Mouse (Mus musculus) hindbrain, postnatal 0 days (tissue): Measurements from ENCODE around the gene Pawr. TPM values are rescaled to one million over a fixed set of nuclear protein-coding genes. Genes with fewer than 3 reads are reported as not detected.
A peak's percentile ranks its signal among the peaks of the same experiment; 100 is the strongest.

ENCODE experiments used
- ATAC-seq: fragments of 200-750 bp; cut with Nextera tagmentation; 2 replicates; pipeline ENCODE4 v1.8.0; 2017; ENCODE audit warnings: mild to moderate bottlenecking, moderate TSS enrichment, moderate library complexity
- DNase-seq: peaks from one replicate; pipeline ENCODE4 v3.0.0-alpha.2; 2015; ENCODE audit warnings: low spot score
- H3K27ac ChIP-seq: fragments of 300-500 bp; sonication (generic); 2 replicates; pipeline ENCODE4 v1.5.1; 2014; ENCODE audit warnings: mild to moderate bottlenecking
- H3K27me3 ChIP-seq: fragments of 300-500 bp; sonication (generic); 2 replicates; pipeline ENCODE4 v1.6.1; 2014; ENCODE audit warnings: low read length, mixed read lengths; ENCODE audit not compliant: insufficient read depth
- H3K36me3 ChIP-seq: fragments of 300-500 bp; sonication (generic); 2 replicates; pipeline ENCODE4 v1.6.1; 2014; ENCODE audit warnings: low read length, mixed read lengths; ENCODE audit not compliant: insufficient read depth
- H3K4me1 ChIP-seq: fragments of 300-500 bp; sonication (generic); 2 replicates; pipeline ENCODE4 v1.6.1; 2014; ENCODE audit warnings: antibody characterized with exemption, low read length, mixed read lengths; ENCODE audit not compliant: insufficient read depth
- H3K4me2 ChIP-seq: fragments of 300-500 bp; sonication (generic); 2 replicates; pipeline ENCODE4 v1.6.1; 2014; ENCODE audit warnings: low read depth, mild to moderate bottlenecking, low read length, moderate library complexity, mixed read lengths
- H3K4me3 ChIP-seq: fragments of 300-500 bp; sonication (generic); 2 replicates; pipeline ENCODE4 v1.5.1; 2014; ENCODE audit warnings: low read length
- H3K9ac ChIP-seq: fragments of 300-500 bp; sonication (generic); replicated peaks from 2 replicates; pipeline ENCODE4 v1.6.1; 2014; ENCODE audit warnings: mild to moderate bottlenecking, low read length, moderate library complexity, mixed read lengths
- H3K9me3 ChIP-seq: fragments of 300-500 bp; sonication (generic); 2 replicates; pipeline ENCODE4 v1.6.1; 2016; ENCODE audit warnings: low read length, mixed read lengths
- CTCF ChIP-seq: IDR thresholded peaks from 2 replicates; pipeline ENCODE4 v1.5.1; 2016; ENCODE audit warnings: antibody characterized with exemption, control low read depth, low read depth
- WGBS: fragments of 180-500 bp; shearing (Covaris S2); extraction: QIAGEN DNeasy Blood & Tissue Kit; methylation state at CpG from one replicate; pipeline ENCODE4 v1.1.7; 2014; 5-methylcytosine and 5-hydroxymethylcytosine counted together
- polyA plus RNA-seq: library from polyadenylated mRNA; unstranded; fragments of >200 nt; fragmentation: Nextera tagmentation; extraction: Ambion mirVana; gene quantifications from 2 replicates; pipeline ENCODE4 v1.2.1, GENCODE M21; 2015
- total RNA-seq: library from RNA; depleted of rRNA; stranded (reverse); fragments of >200 nt; gene quantifications from 2 replicates; pipeline ENCODE4 v1.2.3, GENCODE M21; 2014; rRNA removed

Gene Pawr
- total RNA-seq (4.7 and 5.6 TPM in 2 replicates), polyA plus RNA-seq (3.0 and 3.5 TPM in 2 replicates)

GRCm38 (mm10) chr10:108331784-108332561 lies at the start of gene Pawr:
TSS of gene Pawr (plus strand) at chr10:108332121.
- Histone ChIP-seq H3K27ac (peak within 1 kb of the TSS; percentile 36; the same call in 1 of the 2 replicates), H3K9ac (peak within 1 kb of the TSS; percentile 54), H3K36me3 (no peaks in the 10 kb centered on the region), H3K4me1 (no peaks in the 10 kb centered on the region), H3K4me3 (peak within 1 kb of the TSS; percentile 82), H3K9me3 (no peaks in the 10 kb centered on the region), H3K27me3 (0 out of 2 replicates have a peak, but pooled peaks cover 4% of the 10 kb centered on the region), H3K4me2 (peak within 1 kb of the TSS; percentile 97)
- TF ChIP-seq CTCF = no peak
- 1% methylated on average over 70 of the region's 85 CpGs for WGBS
- DNase-seq (peak; percentile 76), ATAC-seq (peak; percentile 92)

- Histone ChIP-seq H3K27ac (no peak overlapping the region), H3K9ac (no peak overlapping the region), H3K27me3 (no peaks in the 10 kb centered on the region), H3K36me3 (0 out of 2 replicates have a peak, but pooled peaks cover 9% of the 10 kb centered on the region), H3K4me3 (no peak overlapping the region), H3K4me2 (no peak overlapping the region), H3K4me1 (no peaks in the 10 kb centered on the region), H3K9me3 (no peaks in the 10 kb centered on the region)
- DNase-seq (no peak), ATAC-seq (no peak)
- WGBS = 92% methylated on average over 6 of the region's 6 CpGs
- no peak for TF ChIP-seq CTCF
Observed at GRCm38 (mm10) chr10:108282351-108282750, 49.6 kb upstream of the Pawr start.

GRCm38 (mm10) chr10:108283418-108283817 lies 48.5 kb upstream of the Pawr start:
- DNase-seq (no peak), ATAC-seq (no peak)
- Histone ChIP-seq H3K9me3 (no peaks in the 10 kb centered on the region), H3K36me3 (0 out of 2 replicates have a peak, but pooled peaks cover 7% of the 10 kb centered on the region), H3K4me3 (no peak overlapping the region), H3K9ac (no peak overlapping the region), H3K27ac (no peak overlapping the region), H3K27me3 (no peaks in the 10 kb centered on the region), H3K4me2 (no peak overlapping the region), H3K4me1 (no peaks in the 10 kb centered on the region)
- TF ChIP-seq CTCF = no peak
- 85% methylated on average over 2 of the region's 2 CpGs for WGBS

GRCm38 (mm10) chr10:108283837-108284236 lies 48.1 kb upstream of the Pawr start:
- no peak for TF ChIP-seq CTCF
- no peak overlapping the region for H3K4me3 ChIP-seq
- ATAC-seq = no peak

GRCm38 (mm10) chr10:108284445-108284844 lies 47.5 kb upstream of the Pawr start:
- no peak overlapping the region for H3K4me2 ChIP-seq
- no peaks in the 10 kb centered on the region for H3K9me3 ChIP-seq
- DNase-seq = no peak
- TF ChIP-seq CTCF = no peak
- H3K4me3 ChIP-seq = no peak overlapping the region
- H3K27ac ChIP-seq = no peak overlapping the region
- no peak for ATAC-seq
- no peaks in the 10 kb centered on the region for H3K27me3 ChIP-seq
- H3K9ac ChIP-seq = no peak overlapping the region
- 0 out of 2 replicates have a peak, but pooled peaks cover 7% of the 10 kb centered on the region for H3K36me3 ChIP-seq
- H3K4me1 ChIP-seq = no peaks in the 10 kb centered on the region
- WGBS = 72% methylated on average over 4 of the region's 4 CpGs

More at GRCm38 (mm10) chr10:108283837-108284236, 48.1 kb upstream of the Pawr start:
- Histone ChIP-seq H3K27me3 (no peaks in the 10 kb centered on the region), H3K9ac (no peak overlapping the region), H3K36me3 (0 out of 2 replicates have a peak, but pooled peaks cover 7% of the 10 kb centered on the region), H3K4me2 (no peak overlapping the region), H3K27ac (no peak overlapping the region), H3K4me1 (no peaks in the 10 kb centered on the region), H3K9me3 (no peaks in the 10 kb centered on the region)
- 72% methylated on average over 4 of the region's 4 CpGs for WGBS
- DNase-seq = no peak

GRCm38 (mm10) chr10:108284977-108285376 lies 46.9 kb upstream of the Pawr start:
- 0 out of 2 replicates have a peak, but pooled peaks cover 5% of the 10 kb centered on the region for H3K36me3 ChIP-seq
- no peaks in the 10 kb centered on the region for H3K9me3 ChIP-seq
- DNase-seq (no peak), ATAC-seq (no peak)
- H3K4me3 ChIP-seq = no peak overlapping the region
- no peak for TF ChIP-seq CTCF
- WGBS = 89% methylated on average over 5 of the region's 5 CpGs
- no peaks in the 10 kb centered on the region for H3K4me1 ChIP-seq
- no peak overlapping the region for H3K4me2 ChIP-seq
- no peak overlapping the region for H3K9ac ChIP-seq
- H3K27me3 ChIP-seq = no peaks in the 10 kb centered on the region
- no peak overlapping the region for H3K27ac ChIP-seq
